Mouse (Mus musculus) CD4-positive, CD25-positive, alpha-beta regulatory T cell, adult 4 months (primary cell): ENCODE measurements around the gene Pth2. TPM values are rescaled to one million over a fixed set of nuclear protein-coding genes. Genes with fewer than 3 reads are reported as not detected.
"Not testable (repeated sequence)": the region's sequence is repeated elsewhere in the genome, so short reads cannot be mapped to it uniquely, and the experiment has no call there.

Source experiments
- ATAC-seq: one replicate; pipeline ENCODE4 v1.8.0; 2017
- polyA plus RNA-seq, 2 experiments: library from polyadenylated mRNA; unstranded; fragments of 100-300 nt; shearing (Covaris generic); gene quantifications; one replicate each; pipeline ENCODE4 v1.2.1; 2017

Gene Pth2
- not detected for polyA plus RNA-seq

DNA sequence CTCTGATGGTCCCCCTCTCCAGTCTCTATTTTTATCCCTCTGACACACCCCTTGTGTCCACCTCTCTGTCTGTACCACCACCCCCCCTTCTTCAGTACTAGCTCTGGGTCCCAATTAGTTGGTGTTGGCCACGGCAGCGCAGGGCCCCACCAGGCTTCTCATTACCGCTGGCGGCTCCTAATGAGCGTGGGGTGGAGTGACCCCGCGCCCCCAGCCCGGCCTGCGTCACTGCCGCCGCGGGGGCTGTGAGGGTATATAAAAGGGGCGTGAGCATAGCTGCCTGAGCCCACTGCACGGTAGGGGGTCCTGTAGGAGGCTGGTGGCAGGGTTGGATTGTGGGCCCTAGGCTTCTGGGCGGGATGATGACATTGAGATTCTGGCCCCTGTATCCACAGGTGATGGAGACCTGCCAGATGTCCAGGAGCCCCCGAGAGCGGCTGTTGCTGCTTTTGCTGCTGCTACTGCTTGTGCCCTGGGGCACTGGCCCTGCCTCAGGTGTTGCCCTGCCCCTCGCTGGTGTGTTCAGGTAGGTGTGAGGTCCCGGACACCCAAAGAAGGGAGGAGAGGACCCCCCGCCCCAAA lies at the start of gene Pth2:
Gene Pth2 (plus strand): TSS at position 100 of the 582 bp plus-strand sequence.
- no peak for ATAC-seq

DNA sequence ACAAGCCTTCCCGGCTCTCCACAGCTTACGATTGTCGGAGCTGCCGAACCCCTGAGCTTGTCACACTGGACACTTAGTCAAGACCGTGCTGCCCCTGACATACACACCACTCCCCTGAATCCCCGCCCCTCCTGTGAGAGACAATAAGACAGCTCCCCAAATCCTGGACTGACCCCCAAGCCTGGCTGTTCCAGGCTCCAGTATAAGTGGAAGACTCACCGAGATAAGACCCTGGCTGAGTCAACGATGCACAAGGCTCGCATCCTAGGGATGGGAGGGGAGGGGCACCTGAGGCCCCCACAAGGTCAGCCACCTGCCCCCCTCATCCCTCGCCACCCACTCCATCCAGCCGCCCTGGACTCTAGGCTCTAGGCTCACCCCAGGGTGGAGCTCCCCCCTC lies 48.9 kb upstream of the Pth2 start:
- ATAC-seq: no peak

DNA sequence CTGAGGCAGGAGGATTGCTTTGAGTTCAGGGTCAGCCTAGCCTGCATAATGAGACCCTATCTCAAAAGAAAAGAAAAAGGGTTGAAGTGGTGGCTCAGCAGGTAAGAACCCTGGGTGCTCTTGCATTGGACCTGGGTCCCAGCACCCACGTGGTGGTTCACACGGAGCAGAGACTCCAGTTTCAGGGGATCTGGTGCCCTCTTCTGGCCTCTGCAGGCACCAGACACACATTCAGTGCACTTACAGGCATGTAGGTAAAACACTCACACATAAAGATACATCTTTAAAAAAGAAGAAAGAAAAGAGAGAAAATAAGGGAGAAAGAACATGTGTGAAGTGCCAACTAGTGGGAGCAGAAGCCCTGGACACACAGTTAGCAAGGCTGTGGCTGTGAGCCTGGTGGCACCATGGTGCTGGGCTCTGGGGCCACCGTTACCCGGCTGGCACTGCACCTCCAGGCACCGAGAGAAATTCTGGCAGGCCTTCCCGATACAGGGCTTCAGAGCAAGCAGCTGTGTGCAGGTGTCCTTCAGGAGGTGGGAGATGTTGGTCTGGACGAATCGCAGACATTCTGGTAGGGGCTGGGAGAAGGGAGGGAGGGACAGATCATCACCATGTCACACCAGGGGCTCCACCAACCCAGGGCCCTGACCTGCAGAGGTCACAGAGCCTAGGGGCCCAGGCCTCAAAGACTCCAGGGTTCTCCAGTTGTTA lies 47.2 kb upstream of the Pth2 start:
- ATAC-seq: no peak

DNA sequence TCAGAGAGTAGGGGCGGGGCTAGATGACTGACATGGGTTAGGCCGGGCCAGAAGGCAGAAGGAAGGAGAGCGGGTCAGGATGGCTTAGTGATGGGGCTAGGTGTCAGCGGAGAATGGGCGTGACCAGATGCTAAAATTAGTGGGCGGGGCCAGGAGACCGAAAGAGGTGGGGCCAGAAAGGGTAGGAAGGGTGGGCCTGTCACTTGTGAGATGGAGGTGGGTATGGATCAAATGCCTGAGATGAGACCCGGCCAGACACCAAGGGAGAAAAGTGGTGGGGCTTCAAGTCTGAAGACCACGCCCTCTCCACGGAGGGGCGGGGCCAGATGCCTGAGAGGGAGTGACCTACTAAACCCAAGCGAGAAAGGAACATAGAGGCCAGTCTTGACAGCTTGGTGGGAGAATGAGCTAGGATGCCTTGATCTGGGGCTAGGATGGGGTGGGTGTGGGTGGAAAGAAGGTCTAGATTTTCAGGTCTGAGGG lies 46.2 kb upstream of the Pth2 start:
- ATAC-seq: no peak

DNA sequence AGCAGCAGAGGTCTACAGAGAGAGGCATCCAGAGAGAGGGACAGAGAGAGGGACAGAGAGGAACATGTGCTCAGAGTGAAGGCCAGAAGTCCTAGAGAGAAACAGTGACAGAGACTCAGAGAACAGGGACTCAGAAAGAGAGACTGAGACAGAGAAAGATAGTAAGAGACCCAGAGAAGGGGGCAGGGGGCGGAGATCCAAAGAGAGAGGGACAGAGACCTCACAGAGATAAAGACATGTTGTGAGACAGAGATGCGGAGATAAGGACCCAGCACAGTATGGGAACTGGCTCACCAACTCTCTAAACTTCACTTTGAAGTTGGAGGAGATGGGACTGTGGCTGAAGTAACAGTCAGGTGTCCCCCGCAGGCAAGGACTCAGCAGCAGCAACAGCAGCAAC lies 45.4 kb upstream of the Pth2 start:
- ATAC-seq: no peak

DNA sequence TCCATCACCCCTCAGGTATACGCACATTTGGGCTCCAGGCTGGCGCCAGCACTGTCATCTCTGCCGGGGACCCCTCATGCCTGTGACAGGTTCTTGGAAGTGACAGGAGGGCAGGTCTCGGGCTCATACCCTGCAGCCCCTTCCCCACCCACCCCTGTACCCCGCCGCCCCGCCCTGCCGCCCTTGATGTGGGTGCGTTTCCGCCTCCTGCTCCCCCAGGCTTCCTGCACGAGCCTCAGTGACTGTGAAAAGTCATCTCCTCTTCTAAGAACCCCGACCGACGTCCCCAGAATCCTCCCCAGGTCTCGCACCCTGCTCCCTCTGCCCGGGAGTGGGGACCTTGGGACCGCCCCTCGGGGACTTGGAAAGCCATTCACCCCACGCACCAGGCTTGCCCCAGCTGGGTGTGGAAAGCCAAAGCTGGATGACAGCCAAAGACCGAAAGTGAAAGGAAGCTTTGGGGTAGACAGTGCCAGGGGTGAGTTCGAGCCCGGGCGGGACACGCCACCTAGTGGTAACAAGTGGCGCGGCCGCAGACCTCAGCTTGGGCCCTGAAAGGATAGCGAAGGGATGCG lies 44.7 kb upstream of the Pth2 start, which contains the start of the genes Gm45713 and Flt3l:
Gene Gm45713 (minus strand): TSS at position 239 of the 575 bp plus-strand sequence.
Gene Flt3l (minus strand): TSS at position 440 of the 575 bp plus-strand sequence.
- ATAC-seq: peak; percentile 84

DNA sequence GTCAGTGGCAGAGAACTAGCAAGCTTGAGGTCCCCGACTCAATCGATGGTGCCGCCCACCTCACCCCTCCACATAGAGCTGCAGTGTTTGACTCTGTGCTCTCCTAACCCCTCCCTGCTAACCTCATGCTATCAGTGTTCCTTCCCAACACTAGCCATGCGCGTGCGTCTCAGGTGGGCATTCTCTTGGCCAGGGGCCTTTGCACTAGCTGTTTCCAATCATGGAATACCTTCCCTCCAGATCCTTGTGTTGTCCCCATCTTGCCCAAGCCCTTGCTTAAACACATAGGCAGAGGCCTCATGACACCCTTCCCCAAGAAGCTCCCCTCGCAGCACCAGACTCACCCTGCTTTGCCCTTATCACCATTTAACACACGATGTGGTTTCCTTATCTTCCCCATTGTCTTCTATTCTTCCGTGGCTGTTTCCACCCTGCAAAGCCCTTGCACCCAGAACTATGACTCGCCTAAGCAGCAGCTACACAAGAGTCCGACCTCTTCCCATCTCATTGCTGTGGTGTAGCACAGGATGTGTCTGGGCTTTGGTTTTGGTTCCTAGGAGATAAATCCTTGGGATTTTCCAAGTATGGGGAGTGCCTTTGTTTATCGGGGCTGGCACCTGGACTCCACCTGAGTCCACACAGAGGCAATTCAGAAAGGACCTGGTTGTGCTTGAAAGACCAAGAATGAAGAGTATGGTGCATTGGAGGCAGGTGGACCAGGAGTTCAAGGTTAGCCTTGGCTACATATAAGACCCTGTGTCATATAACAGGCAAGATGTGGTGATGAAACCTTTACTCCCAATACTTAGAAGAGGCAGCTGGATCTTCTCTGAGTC lies 43.4 kb upstream of the Pth2 start:
- ATAC-seq: no peak

DNA sequence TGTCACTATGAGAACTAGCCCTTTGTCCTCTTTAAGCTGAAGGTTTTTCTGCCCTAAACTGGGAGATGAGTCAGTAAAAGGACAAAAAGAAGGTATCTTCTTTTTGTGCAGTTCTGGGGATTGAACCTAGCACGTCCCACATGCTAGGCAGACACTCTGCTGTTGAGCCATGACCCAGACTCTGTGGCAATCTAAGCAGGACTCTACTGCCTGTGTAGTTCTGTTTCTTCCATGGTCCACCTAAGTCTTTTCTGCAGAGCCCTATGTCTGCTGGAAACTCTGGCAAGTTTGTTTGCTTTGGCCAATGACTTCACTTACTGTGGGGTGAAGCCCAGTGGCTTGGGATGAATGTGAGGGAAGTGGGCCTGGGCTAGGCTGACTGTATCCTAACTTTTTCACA lies 42.4 kb upstream of the Pth2 start:
- no peak for ATAC-seq

DNA sequence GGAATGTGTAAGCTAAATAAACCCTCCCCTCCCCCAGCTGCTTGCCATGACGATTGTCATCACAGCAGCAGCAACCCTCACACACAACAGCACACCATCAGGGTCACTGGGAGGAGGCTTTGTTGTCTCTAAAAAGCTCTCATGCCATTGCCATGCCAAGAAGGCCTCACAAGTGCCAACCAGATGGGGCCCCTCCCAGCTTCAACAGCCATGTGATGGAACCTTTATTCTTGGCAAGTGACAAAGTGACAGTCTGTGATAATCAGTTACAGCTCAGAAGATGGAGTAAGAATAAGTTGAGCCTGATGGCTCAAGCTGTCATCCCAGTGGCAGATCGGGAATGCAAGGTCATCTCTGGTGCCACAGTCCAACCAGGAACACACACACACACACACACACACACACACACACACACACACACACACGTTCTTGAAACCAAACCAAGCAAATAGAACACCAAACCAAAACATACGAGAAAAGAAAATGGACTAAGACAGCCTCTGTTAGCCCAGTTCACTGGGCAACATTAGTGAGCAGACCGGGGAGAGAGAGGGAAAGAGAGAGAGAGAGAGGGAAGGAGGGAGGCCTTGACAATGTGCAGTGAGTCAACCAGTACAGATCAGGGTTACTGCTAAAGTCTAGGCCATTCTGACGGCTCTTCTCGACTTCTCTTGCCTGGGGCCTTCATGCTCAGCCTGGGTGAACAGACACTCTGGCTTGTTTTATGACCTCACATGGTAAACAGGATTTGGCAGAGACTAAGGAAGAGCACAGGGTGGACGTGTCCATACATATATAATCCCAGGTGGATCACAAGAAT lies 40.7 kb upstream of the Pth2 start:
- no peak for ATAC-seq

DNA sequence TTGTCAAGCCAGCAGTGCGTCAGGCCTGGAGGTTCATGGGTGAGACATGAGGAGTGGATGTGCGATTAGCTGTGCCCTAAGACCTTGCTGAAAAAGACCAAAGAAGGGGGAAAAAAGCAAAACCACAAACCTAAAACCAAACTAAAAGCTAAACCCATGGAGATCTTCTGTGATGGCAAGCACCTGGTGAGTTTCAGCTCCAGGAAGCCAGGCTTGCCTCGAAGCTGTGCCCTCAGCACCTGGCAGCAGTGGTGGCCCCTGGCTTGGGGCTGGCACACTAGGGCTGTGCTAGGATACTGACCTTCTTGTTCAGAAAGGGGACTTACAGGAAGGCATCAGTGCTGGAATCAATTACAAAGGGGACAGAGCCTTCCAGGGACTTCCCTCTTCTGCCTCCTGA lies 39.5 kb upstream of the Pth2 start:
- ATAC-seq: no peak

DNA sequence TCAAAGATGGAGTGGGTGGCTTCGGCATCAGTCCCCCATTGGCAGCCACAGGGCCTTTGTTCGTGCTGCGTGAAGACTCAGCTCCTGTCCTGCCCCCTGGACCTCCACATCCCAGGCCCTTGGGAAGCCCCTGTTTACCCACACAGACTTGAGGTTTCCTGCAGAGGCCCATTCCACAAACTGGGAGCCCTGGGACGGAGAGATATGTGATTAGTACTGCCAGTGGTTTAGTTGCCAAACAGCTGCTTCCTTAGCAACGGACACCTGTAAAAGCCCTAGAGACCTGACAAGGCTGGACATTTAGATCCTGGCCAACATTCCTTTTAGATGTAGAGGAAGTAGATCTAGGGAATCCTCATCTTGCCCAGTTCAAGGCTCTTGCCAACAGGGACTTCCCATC lies 38.9 kb upstream of the Pth2 start:
- no peak for ATAC-seq

DNA sequence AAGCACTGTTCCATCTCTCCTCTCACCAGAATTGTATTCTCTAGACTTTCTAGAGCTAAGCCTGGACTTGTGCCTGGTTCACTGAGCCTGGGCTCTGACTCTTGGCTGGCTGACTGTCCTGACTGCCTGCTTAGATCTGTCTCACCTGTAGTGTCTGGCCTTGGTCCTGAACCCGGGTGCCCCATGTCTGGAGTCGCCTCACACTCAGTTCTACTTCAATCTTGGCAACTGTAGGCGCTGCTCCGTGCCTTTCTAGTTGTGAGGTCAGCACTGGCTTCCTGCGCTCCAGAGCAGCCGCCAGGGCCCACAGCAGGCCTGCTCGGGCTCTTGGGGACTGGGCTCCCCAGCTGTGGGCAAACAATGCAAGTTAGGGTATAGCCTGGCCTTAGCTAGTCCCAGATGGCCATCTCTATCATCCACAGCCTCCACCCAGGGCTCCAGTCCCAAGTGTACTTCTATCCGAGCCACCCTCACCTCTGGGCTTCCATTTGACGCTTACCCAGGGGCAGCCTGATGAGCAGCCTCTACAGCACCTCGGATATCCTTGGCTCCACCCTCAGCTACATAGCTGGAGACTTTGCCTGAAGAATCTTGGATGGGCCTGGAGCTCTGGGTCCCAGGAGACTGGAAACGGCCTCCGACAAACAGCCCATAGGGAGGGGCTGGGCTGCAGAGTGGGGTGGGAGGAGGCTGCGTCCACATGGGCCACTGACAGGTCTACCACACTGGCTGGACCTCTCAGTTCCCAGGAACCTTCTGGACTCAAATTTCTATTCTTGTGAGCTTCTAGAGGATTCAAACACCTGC lies 36.2 kb upstream of the Pth2 start:
- no peak for ATAC-seq

DNA sequence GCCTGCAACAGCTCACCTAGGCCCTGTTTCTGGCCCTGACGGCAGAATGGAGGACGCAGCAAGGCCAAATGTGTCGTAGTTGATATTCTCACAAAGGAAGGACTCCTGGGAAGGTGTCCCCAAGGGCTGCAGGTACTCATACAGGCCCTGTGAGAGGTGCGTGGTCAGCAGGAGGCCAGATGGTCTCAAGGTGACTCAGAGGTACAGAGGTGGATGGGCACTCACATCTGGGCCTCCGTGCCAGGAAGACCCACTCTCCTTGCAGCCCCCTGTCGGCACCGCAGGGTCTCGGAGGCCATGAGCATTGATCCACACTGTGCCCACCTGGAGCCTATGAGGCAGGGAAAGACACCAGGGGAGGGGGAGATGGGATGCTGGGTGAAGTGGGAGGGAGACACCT lies 35.3 kb upstream of the Pth2 start:
- no peak for ATAC-seq

DNA sequence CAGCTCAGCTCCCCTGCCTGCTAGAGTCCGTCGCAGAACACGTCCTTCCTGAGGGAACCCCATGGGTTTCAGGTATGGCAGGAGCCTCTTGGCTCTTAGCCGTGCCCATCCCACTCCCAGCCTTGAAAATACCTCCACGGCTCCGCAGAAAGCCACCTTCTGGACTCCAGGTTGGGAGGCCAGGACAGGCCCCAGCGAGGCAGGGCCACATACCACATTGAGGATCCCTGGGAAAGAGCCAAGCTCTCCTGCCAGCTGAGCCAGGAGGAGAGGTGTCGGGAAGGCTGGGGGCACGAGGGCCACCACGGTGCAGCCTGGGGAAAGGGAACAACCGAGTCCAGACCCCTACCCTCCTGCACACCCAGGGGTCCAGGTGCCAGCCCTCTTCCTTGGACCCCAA lies 33.5 kb upstream of the Pth2 start:
- ATAC-seq: no peak

DNA sequence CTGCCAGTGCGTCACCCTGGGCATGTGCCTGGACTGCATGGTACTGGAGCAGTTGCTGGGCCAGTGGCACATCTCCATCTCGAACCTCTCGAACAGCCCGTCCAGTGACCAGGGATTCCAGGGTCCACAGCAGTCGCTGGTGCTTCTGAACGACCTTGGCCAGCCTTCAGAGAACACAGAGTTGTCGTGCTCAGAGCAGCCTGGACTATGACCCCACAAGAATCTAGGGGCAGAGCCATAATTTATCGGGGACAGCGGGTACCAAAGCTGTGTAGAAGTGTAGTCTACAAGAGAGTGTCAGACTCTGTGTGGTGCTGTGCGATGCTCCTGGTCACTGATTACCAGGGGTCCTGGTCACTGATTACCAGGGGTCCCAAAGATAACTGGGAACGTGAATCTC lies 32.9 kb upstream of the Pth2 start:
- no peak for ATAC-seq

DNA sequence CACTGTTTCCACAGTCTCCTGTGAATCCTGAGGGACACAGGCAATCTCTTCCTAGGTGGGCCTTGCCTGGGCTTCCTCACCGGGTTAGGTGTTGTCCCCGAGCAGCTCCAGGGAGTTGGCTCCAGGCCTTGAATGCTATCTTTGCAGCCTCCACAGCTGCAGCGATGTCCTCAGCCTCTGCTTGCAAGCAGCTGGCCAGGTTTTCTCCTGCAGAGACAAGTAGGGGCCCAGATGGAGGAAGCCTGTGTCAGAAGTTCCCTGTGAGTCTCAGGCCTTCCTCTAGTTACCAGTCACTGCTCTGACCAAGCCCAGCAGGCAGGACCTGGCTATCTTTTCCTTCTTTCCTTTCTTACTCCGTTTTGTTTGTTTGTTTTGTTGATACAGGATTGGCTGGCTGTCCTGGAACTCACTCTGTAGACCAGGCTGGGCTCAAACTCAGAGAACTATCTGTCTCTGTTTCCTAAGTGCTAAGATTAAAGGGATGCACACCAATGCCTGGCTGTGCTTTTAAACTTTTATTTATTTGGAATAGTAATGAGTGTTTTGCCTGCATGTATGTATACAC lies 32.2 kb upstream of the Pth2 start:
- no peak for ATAC-seq

DNA sequence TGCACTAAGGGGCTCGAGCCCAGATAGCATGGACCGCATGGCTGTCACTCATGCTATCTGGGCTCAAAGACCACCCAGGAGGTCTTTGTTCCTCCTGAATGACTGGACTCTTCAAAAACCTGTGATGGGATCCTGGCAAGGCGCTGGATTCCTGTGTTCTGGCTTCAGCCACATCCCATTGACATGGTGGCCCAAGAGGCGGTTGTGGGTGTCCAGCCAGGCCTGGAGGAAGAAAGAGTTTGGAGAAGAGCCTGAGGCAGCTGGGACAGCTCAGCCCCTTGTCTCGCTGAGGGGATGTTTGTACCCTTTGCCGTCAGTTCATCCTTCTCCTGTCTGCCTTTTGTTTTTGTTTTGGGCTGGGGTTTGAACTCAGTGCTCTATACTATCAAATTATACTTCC lies 31.2 kb upstream of the Pth2 start:
- no peak for ATAC-seq

DNA sequence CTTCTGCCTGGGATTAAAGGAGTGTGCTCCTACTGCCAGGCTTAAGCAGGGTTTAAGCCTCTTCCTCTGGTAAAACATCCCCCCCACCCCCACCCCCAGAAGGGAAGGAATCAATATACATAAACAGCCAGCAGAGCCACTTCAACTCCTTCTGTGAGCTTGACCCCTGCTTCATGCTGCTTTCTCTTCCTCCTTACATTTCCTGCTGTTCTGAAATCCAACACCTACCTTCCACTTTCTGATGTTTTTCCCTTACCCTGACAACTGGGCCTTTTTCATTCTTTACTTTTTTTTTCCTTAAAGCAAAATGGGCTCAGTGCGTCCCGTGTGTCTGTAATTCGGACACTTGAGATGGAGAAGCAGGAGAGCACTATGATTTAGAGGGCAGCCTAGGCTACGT lies 30.5 kb upstream of the Pth2 start:
- ATAC-seq: no peak

DNA sequence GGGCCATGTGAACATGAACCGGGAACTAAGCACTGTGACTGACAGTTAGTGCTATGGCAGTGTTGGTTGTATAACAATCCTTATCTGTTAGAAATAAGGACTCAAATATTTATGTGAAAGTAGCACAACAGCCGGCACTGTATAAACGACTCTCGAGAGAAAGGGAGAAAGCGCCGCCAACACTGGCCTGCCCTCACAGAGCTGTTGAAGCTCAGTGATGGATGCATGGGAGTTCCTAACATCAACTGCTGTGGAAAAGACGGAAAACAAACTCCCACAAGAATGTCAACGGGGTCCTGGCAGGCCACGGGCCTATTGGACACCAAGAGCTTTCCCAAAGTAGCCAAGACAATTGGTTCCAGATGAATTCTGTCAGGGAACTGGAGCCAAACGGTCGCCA lies 29.5 kb upstream of the Pth2 start:
- ATAC-seq: no peak

DNA sequence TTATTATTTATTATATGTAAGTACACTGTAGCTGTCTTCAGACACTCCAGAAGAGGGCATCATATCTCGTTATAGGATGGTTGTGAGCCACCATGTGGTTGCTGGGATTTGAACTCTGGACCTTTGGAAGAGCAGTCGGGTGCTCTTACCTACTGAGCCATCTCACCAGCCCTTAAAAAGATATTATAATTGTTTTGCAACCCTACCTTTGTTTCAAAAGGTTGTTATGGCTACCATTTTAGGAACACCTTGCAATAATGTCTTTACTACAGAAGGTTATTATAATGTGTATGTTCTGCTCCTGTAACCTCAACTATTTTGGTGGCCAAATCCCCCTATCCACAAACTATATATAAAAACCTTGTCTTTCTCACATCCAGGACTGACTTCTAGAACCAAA lies 27.7 kb upstream of the Pth2 start:
- not testable (repeated sequence) for ATAC-seq

DNA sequence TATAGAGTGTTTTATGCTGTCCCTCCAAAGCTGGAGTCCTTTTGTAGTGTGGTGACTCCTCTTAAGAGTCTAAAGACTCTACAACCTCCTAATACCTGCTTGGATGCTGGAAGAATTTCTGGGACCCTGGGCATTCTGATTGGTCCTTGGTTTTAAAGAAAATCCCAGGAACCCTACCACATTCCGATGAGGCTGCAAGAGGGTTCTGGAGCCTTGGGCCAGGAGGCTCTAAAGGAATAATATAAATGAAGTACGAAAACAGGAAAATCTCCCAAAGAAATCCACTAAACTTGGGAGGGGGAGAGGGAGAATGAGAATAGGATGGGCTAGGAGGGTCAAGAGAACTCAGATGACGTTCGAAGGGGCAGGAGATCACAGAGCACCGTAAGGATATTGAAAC lies 27.2 kb upstream of the Pth2 start:
- ATAC-seq: no peak
